Mouse (Mus musculus) hindbrain, embryonic 13.5 days (tissue): ENCODE measurements at regions not wholly inside any gene's neighbourhood (a gene's known extent, or its start where the extent isn't known, plus 50 kb on each side); places are given as distances from the start of the nearest gene placed in this dataset.

Experiments
- ATAC-seq: fragments of 200-750 bp; cut with Nextera tagmentation; 2 replicates; pipeline ENCODE4 v1.8.0; 2017; ENCODE audit warnings: moderate TSS enrichment; ENCODE audit not compliant: low FRiP score
- H3K27ac ChIP-seq: fragments of 300-500 bp; sonication (generic); 2 replicates; pipeline ENCODE4 v1.5.1; 2015; ENCODE audit warnings: inconsistent platforms, mild to moderate bottlenecking, moderate library complexity
- H3K27me3 ChIP-seq: fragments of 300-500 bp; sonication (generic); 2 replicates; pipeline ENCODE4 v1.6.1; 2015; ENCODE audit warnings: mild to moderate bottlenecking, inconsistent platforms
- H3K36me3 ChIP-seq: fragments of 300-500 bp; sonication (generic); 2 replicates; pipeline ENCODE4 v1.6.1; 2015; ENCODE audit warnings: mild to moderate bottlenecking, inconsistent platforms
- H3K4me1 ChIP-seq: fragments of 300-500 bp; sonication (generic); replicated peaks from 2 replicates; pipeline ENCODE4 v1.6.1; 2015; ENCODE audit warnings: inconsistent platforms
- H3K4me2 ChIP-seq: fragments of 300-500 bp; sonication (generic); 2 replicates; pipeline ENCODE4 v1.6.1; 2015; ENCODE audit warnings: inconsistent platforms, mild to moderate bottlenecking, moderate library complexity
- H3K4me3 ChIP-seq: fragments of 300-500 bp; sonication (generic); 2 replicates; pipeline ENCODE4 v1.5.1; 2015; ENCODE audit warnings: mild to moderate bottlenecking, inconsistent platforms
- H3K9ac ChIP-seq: fragments of 300-500 bp; sonication (generic); 2 replicates; pipeline ENCODE4 v1.6.1; 2015; ENCODE audit warnings: mild to moderate bottlenecking, inconsistent platforms
- H3K9me3 ChIP-seq: fragments of 300-500 bp; sonication (generic); 2 replicates; pipeline ENCODE4 v1.6.1; 2016; ENCODE audit warnings: inconsistent platforms
- WGBS: fragments of 180-500 bp; shearing (Covaris S2); methylation state at CpG from one replicate; pipeline ENCODE4 v1.1.7; 2015; 5-methylcytosine and 5-hydroxymethylcytosine counted together

DNA sequence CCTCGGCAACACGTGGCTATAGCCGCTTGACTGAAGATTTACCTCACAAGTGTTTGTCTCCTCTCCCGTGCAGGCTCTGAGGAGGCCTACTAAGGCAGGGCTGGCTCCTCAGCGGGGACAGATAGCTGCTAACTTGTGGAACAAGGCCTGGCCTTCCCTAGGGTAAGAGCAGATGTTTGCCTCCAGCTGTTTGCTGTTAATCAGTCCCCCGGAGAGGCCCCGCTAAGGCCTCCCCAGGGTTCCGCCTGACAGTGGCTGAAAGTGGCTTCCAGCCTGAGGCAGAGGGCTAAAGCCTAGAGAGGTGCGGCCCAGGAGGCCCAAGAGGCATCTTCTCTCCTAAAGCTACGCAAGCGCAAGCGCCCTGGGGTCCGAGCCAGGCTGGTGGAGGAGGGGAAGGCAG lies 52.1 kb upstream of the Dlx4 start:
- no peak overlapping the region for H3K27ac ChIP-seq
- peaks cover 12% of the 10 kb centered on the region for H3K4me1 ChIP-seq
- WGBS, result 38% methylated on average over 13 of the region's 13 CpGs
- peaks cover 59% of the 10 kb centered on the region for H3K27me3 ChIP-seq
- H3K4me2 ChIP-seq, result no peak overlapping the region
- H3K9me3 ChIP-seq, result no peaks in the 10 kb centered on the region
- no peak overlapping the region for H3K4me3 ChIP-seq
- no peak overlapping the region for H3K9ac ChIP-seq
- no peak for ATAC-seq
- no peaks in the 10 kb centered on the region for H3K36me3 ChIP-seq

DNA sequence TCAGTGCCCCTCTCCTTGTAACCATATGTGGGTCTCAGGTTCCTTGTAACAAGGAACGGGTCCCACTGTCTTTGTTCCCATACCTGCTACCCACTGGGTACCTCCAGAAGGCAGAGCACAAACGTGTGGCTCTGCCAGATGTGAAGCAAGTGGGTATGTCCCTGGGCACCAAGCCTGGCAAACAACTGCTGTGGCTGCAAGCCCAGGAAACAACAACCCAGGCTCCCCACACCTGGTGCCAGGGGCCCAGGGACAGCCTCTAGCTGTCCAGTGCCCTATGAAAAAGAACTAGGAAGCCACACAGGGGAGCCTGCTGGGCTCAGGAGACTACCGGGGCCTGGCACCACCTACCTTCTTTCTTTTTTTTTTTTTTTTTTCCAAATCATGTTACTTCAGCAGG lies 54.9 kb upstream of the Dlx4 start:
- no peak overlapping the region for H3K4me2 ChIP-seq
- no peaks in the 10 kb centered on the region for H3K9me3 ChIP-seq
- 47% methylated on average over 3 of the region's 3 CpGs for WGBS
- no peak overlapping the region for H3K9ac ChIP-seq
- H3K27ac ChIP-seq, result no peak overlapping the region
- no peak overlapping the region for H3K4me3 ChIP-seq
- H3K36me3 ChIP-seq, result no peaks in the 10 kb centered on the region
- ATAC-seq, result no peak
- H3K4me1 ChIP-seq, result peaks cover 12% of the 10 kb centered on the region
- H3K27me3 ChIP-seq, result peaks cover 74% of the 10 kb centered on the region

DNA sequence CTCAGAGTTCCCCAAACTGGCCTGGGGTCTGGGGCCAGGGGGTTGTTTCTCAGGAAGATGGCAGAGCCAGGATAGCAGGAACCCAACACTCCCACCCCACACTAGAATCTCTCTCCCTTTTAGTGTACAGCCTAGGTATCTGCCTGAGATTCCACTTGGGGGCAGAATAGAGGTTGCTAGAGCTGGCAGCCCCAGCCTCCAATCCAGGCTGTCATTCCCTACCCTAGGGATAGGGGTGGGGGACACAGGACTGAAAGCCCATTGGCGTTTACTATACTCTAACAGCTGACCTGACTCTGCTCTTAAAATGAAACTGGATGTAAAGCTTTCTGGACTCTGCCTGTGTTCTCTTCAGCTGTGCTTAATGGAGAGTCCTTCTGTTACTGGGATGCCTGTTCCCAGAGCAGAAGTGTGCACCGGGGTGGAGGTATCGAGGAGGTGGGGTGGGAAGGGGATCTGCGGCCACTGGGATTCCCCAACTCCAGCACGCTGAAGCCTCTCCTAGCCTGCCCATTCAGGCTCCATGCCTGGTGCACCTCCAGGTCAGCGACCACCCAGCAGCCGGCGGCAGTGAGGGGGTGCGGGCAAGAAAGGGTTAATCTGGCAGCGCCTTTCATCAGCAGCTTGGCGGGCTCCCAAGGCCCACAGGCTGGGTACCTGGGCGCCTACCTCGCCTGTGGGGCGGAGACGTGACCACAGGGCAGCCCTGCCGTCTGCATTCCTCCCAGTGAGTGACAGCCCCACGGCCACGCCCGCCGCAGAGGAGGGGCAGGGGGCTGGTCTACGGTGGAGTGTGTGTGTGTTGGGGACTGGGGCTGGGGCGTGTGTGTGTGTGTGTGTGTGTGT lies 50.9 kb upstream of the Tac4 start:
- peaks cover 24% of the 10 kb centered on the region for H3K4me1 ChIP-seq
- no peaks in the 10 kb centered on the region for H3K36me3 ChIP-seq
- peak; percentile 57; the same call in 1 of the 2 replicates for ATAC-seq
- H3K4me3 ChIP-seq, result peak overlapping the region; percentile 26
- H3K27me3 ChIP-seq, result peaks cover 38% of the 10 kb centered on the region
- peak overlapping the region; percentile 57 for H3K4me2 ChIP-seq
- under 1% methylated on average over 21 of the region's 22 CpGs for WGBS
- no peak overlapping the region for H3K27ac ChIP-seq
- H3K9ac ChIP-seq, result peak overlapping the region; percentile 53; the same call in 1 of the 2 replicates
- no peaks in the 10 kb centered on the region for H3K9me3 ChIP-seq

DNA sequence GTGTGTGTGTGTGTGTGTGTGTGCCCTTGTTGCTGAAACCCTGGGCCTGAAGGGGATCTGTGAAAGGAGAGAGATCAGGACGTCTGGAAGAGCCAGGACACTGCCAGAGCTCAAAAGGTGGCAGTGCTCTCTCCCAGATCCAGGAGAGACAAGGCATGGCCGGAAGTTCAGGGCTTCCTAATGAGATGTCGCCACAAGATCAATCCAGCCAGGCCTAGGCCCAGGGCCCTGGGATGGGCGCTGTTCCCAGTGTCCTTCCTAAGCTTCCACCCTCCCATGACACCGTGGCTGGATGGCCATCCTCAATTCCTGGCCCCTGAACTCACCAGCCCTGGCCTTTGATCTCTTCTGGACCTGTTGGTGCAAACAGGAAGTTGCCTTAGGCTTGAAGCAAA lies 50.3 kb upstream of the Tac4 start:
- Histone ChIP-seq H3K27ac (no peak overlapping the region), H3K4me2 (peak overlapping the region; percentile 57), H3K27me3 (peaks cover 31% of the 10 kb centered on the region), H3K9ac (no peak overlapping the region), H3K9me3 (no peaks in the 10 kb centered on the region), H3K4me3 (peak overlapping the region; percentile 26), H3K4me1 (peaks cover 24% of the 10 kb centered on the region), H3K36me3 (no peaks in the 10 kb centered on the region)
- no peak for ATAC-seq
- 32% methylated on average over 5 of the region's 5 CpGs for WGBS
